Mouse (Mus musculus) CD4-positive helper T cell, adult 2 months (primary cell): ENCODE measurements at regions not wholly inside any gene's neighbourhood (a gene's known extent, or its start where the extent isn't known, plus 50 kb on each side); places are given as distances from the start of the nearest gene placed in this dataset.

Experiments used
- DNase-seq: peaks from one replicate; pipeline ENCODE4 v3.0.0-alpha.2; 2012; ENCODE audit warnings: low read depth, missing footprints, low spot score

GRCm38 (mm10) chr2:74463407-74463806, 115.8 kb downstream of the Lnpk start:
- no peak for DNase-seq

- no peak for DNase-seq
Measured at GRCm38 (mm10) chr2:74461211-74461844, 117.9 kb downstream of the Lnpk start.

GRCm38 (mm10) chr2:74454431-74454830, 124.8 kb downstream of the Lnpk start:
- no peak for DNase-seq

- no peak for DNase-seq
Measured at GRCm38 (mm10) chr2:74452679-74453078, 126.6 kb downstream of the Lnpk start.

GRCm38 (mm10) chr2:74451578-74451977, 127.7 kb downstream of the Lnpk start:
- no peak for DNase-seq

- DNase-seq: no peak
Measured at GRCm38 (mm10) chr2:74451038-74451437, 128.2 kb downstream of the Lnpk start.

- DNase-seq: no peak
Measured at GRCm38 (mm10) chr2:74450064-74450765, 129.0 kb downstream of the Lnpk start.

- no peak for DNase-seq
Measured at GRCm38 (mm10) chr2:74435184-74435911, 143.9 kb downstream of the Lnpk start.

GRCm38 (mm10) chr2:74426746-74427145, 152.5 kb downstream of the Lnpk start:
- no peak for DNase-seq

- DNase-seq: no peak
Measured at GRCm38 (mm10) chr2:74424726-74425125, 154.5 kb downstream of the Lnpk start.

GRCm38 (mm10) chr2:74416097-74416496, 163.1 kb downstream of the Lnpk start:
- DNase-seq: no peak

- DNase-seq: no peak
Measured at GRCm38 (mm10) chr2:74414721-74415120, 164.5 kb downstream of the Lnpk start.

- no peak for DNase-seq
Measured at GRCm38 (mm10) chr2:74409856-74410404, 169.3 kb downstream of the Lnpk start.

- DNase-seq: no peak
Measured at GRCm38 (mm10) chr2:74404493-74404892, 174.7 kb downstream of the Lnpk start.

- no peak for DNase-seq
Measured at GRCm38 (mm10) chr2:74391064-74391463, 188.2 kb downstream of the Lnpk start.

- no peak for DNase-seq
Measured at GRCm38 (mm10) chr2:74388078-74388477, 191.2 kb downstream of the Lnpk start.

- no peak for DNase-seq
Measured at GRCm38 (mm10) chr2:74384918-74385317, 194.3 kb downstream of the Lnpk start.

GRCm38 (mm10) chr2:74380574-74381287, 198.5 kb downstream of the Lnpk start:
- no peak for DNase-seq

GRCm38 (mm10) chr2:74378709-74379108, 200.5 kb downstream of the Lnpk start:
- no peak for DNase-seq

- DNase-seq: no peak
Measured at GRCm38 (mm10) chr2:74373938-74374337, 205.3 kb downstream of the Lnpk start.

- DNase-seq: no peak
Measured at GRCm38 (mm10) chr2:74373056-74373455, 206.2 kb downstream of the Lnpk start.

- no peak for DNase-seq
Measured at GRCm38 (mm10) chr2:74363255-74363654, 216.0 kb downstream of the Lnpk start.
